In the genomic region with DNA sequence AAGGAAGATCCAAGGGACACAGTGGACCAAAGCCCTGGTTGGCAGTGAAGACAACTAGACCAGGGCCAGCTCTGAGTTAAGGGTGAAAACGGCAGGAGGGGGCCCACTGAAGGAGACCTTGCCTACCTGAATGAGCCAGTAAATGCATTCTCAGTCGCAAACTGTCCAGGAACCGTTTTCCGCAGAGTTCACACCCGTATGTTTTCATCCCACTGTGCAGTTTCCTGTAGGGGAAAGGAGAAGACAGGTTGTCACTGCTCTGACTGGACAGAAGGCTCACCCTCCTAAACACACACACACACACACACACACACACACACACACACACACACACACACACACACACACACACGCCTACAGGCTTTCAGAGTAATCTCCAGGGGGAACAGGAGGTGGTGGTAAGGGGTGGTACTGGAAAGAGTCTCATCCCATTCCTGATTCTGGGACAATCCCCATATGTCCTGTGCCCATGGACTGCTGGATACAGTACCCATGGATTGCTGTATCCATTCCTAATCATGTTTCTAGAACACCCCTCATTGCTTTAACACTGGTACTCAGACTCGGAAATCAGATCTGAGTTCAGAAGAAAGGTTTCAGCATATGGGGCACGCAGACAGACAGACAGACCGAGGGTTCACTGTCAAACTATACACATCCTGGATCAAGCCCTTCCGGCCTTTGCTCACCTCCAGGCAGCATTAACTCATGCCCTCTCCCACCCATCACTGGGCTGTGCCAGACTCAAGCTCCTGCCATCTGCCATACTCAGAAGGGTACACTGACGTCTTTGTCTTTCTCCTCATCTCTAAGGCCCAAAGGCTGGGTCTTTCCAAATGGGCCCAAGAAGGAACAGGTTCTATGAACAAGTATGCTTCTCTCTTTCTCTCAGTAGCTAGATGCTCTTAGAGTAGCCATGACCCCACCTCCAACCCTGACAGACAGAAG, we compare ENCODE assay signal across 14 mouse cellular contexts.
"Had no signal": no experiment of that assay in that cellular context is flagged by ENCODE, and none has a peak within 500 bp of the region (broad histone marks: within the 10 kb centered on the region; RNA-seq: fewer than 3 reads in every experiment).

No protein-coding gene starts in this region.

- DNase-seq: kidney, adult 8-10 months; kidney, postnatal 25 days; layer of hippocampus, adult 9-11 months; lung, adult 2 months; midbrain, embryonic 14.5 days; right cerebral cortex, adult 18-20 months; thymus, adult 18-20 months; thymus, postnatal 14 days had no signal

- H3K9me3 ChIP-seq: limb, embryonic 10.5 days; midbrain, embryonic 10.5 days; neural tube, embryonic 15.5 days had no signal

- H3K36me3 ChIP-seq: neural tube, embryonic 15.5 days had no signal

- H3K9ac ChIP-seq: liver, embryonic 14.5 days; neural tube, embryonic 15.5 days had no signal

- H3K4me2 ChIP-seq: neural tube, embryonic 15.5 days had no signal

- ATAC-seq: intestine, postnatal 0 days had no signal

- H3K27me3 ChIP-seq: neural tube, embryonic 15.5 days had no signal

- H3K4me3 ChIP-seq: limb, embryonic 10.5 days; midbrain, embryonic 10.5 days; myocyte; neural tube, embryonic 15.5 days had no signal

- H3K27ac ChIP-seq: limb, embryonic 10.5 days; liver, embryonic 14.5 days; midbrain, embryonic 10.5 days; neural tube, embryonic 15.5 days had no signal
